Mouse (Mus musculus) cerebellum, postnatal 10 days (tissue): ENCODE results near the gene Gad1.

Source experiments
- DNase-seq, 2 experiments: peaks; one replicate each; pipeline ENCODE4 v3.0.0; 2021; ENCODE audit warnings: mixed read lengths in 2 of 2

Gene Gad1

DNA sequence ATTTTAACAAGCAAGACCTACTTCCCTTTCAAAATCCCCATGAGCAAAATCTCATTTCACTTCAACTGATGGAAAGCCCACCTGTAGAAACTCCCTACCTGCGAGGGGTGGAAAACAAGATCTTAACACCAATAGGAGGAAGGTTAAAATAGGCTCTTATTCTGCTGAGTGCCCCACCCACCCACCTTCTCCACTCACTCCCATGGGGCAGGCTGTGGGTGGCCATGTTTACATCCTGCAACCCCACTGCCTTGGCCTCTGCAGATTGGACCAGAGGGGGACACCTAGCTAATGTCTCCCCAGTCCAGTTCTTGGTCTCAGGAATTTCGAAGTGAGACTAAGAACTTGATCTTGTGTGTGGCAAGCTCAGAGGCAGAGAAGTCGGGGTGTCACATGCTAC lies 77.0 kb downstream of the Gad1 start:
- no peak for DNase-seq

GRCm38 (mm10) chr2:70631321-70631720 lies 78.4 kb downstream of the Gad1 start:
- no peak for DNase-seq

DNA sequence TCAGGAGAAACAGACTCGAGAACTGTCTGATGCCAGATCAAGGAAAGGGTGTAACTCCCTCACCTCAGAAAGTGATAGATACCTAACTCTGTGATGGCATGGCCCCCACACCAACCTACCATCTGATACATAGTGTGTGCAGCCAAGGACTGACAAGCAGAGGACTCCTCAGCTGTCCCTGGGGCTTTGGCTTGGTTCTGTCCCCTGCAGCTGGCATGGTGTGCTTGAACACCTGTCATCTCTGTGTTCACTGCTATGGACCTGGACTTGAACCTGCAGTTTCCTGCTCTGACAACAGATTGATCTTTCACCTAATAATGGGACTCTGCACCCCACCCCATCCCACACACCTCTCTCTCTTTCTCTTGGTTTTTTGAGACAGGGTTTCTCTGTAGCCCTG lies 79.5 kb downstream of the Gad1 start:
- no peak for DNase-seq

GRCm38 (mm10) chr2:70634028-70634690 lies 81.3 kb downstream of the Gad1 start:
- DNase-seq: no peak

DNA sequence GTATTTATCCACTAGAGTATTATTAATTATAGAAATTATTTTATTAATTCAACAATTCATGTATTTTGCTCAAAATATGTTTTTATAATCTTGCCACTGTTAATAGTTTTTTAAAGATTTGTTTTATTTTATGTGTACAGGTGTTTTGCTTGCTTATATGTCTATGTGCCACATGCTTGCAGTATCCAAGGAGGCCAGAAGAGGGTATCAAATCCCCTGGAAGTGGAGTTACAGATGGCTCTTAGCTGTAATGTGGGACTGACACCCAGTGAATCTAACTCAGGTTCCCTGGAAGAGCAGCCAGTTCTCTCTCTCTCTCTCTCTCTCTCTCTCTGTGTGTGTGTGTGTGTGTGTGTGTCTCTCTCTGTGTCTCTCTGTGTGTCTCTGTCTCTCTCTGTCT lies 88.1 kb downstream of the Gad1 start:
- DNase-seq: no peak

DNA sequence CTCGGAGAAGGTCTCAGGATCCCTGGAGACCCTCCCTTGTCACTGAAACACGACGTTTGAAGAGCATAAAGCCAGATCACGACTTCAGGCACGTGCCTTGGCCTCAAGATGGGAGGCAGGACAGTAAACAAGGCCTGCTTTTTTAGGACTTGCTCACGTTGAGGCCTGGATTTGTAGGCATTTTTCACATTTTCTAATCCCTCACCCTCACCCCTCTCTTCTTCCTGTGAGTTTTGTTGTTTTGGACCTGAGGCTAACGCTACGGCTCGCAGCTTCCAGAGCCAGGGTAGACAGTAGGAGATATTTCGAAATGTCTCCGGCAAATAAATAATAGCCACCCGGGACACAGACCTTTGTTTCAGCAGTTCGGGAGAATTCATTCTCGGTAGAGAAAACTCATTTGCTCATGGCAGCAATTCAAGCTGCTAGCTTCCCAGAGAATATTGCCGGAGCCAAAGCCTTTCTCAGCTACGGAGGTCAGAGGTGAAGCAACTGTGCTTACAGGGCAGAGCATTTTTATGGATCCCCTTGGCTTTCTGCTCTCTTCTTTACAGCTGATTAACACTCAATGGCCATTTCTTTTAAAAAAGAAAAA lies 90.2 kb downstream of the Gad1 start:
- no peak for DNase-seq

- peak; percentile 15 to 19 for DNase-seq
Observed at GRCm38 (mm10) chr2:70645266-70645780, 92.5 kb downstream of the Gad1 start.

DNA sequence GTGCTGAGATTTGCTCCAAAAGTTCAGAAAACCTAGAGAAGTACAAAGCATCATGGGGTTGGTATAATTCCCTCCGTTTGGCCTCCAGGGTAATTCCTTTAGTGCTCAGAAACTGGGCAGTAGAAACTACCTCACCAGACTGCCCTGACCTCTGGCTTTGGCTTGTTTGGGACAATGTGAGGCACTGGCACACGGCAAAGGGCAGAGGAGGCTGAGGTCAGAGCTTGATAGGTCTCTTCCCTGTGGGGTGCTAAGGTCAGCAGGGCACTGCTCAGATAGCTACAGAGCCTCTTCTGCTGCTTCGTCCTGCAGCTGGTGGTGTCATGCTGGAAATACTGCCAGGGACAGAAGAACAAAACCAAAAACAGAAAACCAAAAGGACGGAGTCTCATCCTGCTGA lies 94.8 kb downstream of the Gad1 start:
- DNase-seq: no peak

DNA sequence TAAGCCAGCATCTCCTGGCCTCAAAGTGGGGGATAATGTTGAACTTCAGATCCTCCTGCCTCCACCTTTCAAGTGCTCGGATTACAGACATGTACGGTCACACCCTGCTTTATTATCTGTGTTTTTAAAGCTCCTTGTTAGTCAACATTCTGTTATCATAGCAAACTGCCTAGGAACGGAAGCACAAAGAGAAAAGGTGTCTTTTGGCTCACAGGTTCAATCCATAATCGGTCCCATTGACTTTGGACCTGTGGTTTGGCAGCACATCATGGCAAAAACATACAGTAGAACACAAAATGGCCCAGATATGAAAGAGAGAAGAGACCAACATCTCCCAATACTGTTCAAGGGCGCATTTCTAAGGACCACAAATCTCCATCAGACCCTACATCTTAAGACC lies 95.4 kb downstream of the Gad1 start:
- no peak for DNase-seq

GRCm38 (mm10) chr2:70649471-70649870 lies 96.6 kb downstream of the Gad1 start:
- DNase-seq: no peak
